Mouse (Mus musculus): Measurements from ENCODE around the gene Pop7.

The Pop7 gene

DNA sequence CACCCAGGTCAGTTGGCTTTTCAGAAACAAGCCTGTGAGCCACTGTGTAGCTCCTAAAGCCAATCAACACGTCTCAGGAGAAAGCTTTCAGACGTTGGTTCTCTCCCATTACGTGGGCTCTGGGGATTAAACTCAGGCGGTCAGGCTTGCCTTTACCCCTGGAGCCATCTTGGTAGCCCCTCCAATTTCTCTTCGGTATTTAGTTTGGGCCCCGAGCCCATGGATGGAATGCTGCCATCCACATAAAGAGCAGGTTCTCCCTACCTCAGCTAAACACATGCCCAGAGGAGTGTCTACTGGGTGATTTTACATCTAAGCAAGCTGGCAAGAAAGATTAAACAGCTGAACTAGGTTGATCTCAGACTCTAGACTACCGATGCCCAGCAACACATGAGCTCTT lies 2.1 kb downstream of the Pop7 start:
- DNase-seq (ENCODE audit: low spot score): no peak

DNA sequence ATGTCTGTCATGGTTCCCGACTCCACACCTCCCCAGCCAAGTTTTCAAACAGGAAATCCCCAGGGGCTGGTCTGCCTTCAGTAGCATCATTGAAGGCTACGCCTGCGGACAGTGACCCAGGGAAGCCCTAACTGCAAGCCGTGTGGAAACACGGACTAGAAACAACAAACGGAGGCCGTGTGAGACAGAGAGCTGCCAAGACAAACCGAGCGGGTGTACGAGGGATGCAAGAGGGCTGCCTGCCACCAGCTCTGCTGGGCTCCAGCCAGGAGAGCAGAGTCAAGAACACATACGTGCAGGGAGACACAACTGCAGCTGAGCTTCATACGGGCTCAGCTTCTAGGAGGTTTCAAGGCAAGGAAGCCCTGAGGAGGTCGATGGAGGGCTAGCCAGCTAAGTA lies 8.5 kb downstream of the Pop7 start:
- DNase-seq (ENCODE audit: low spot score): no peak

DNA sequence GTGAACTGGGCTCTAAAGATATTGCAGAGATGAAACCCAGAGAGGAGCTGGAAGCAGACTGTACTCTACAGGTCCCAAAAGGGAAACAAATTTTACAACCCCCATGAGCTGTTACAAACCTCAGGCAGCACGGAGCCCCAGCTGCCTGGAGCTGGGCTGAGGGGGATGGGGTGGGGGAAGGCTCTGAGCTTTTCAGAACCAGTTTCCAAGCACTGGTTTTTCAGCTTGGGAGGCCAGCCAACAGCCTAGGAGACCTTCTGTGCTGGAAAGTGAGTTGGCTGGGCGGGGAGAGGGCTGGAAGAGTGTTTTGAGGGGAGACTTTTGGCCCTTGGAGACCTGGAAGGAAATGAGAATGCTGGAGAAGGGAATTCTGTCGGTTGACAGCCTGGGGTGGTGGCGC lies 10.8 kb downstream of the Pop7 start:
- no peak for DNase-seq (ENCODE audit: low spot score)

DNA sequence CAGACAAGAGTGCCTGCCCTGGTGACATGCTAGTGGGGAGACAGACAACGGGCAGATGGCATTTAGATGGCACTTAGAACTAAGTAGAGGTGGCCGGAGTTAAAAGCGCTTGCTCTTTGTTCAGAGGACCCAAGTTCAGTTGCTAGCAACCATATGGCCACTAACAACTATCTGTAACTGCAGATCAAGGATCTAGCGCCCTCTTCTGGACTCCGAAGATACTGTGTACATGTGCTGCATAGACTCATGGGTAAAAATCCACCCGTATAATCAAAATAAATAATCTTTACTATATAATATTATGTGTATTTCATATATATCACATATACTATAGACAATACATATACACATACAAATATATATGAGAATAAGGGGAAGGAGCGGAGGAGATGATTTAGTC lies 14.7 kb downstream of the Pop7 start:
- peak; percentile 42 for DNase-seq (ENCODE audit: low spot score)

DNA sequence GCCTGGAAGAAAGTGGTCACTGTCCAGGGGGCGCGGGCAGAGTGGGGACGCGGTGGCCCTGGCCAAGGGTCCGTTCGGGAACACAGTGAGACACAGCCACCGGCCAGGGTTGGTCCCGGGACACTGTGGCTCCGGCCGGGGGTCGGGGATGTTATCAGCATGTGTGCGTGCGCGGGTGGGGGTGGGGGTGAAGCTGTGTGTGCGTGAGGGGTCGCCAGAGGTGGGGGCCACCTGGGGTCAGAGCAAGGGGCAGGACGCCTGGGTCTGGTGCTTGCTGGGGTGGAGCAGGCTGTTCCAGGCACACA lies 16.5 kb downstream of the Pop7 start:
- no peak for DNase-seq (ENCODE audit: low spot score)

DNA sequence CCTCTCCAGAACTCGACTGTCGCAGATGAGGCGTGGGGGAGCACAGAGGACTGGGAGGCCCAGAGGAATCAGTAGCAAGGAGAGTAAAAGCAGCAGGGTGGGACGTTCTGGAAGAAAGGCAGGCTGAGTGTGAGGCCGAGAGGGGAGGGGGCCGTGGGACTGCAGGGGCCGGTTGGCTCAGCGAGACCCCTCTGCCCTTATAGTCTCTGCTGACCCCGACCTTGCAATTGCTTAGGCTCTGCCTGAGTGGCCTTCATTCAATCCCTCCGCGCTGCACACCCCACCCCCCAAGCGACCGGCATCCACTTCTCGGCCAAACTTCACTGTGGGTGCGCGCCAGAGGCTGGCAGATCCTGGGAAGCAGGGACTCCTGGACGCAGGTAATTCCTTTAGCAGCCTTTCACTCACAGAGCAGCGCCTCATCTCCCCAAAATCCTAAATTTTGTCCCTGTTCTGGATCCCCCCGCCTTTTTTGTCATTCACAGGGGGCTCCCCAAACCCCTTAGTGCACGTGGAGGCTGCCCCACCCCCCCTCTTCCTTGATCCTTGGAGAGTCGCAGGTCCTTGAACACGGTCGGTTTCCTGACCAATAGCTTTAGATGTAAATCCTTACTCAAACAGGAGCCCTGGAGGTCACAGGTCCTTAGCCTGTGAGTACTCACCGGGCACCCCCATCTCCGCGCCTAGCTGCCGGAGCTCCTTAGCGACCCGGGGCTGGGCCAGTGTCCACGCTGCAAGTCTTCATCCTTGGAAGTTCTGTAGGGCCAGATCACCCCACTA lies 17.1 kb downstream of the Pop7 start:
- DNase-seq (ENCODE audit: low spot score): peak; percentile 53

DNA sequence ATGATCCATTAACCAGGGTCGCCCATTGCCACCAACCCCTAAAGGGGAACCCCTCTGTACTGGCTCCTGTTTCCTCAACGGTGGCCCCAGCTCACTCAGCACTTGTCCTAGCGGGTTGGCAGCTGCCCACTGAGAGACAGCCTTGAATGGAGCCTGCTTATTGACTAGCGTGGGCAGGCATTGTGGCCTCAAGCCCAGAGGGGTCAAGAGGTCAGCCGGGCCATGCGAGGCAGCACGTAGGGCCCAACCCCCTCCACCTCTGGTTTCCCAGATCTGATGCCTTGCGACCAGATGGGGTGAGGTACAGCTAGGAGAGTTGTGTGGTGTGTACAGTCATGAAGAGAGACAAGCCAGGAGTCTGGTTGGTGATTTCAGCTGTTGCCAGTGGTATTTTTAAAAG lies 20.4 kb downstream of the Pop7 start:
- DNase-seq (ENCODE audit: low spot score): peak; percentile 73

DNA sequence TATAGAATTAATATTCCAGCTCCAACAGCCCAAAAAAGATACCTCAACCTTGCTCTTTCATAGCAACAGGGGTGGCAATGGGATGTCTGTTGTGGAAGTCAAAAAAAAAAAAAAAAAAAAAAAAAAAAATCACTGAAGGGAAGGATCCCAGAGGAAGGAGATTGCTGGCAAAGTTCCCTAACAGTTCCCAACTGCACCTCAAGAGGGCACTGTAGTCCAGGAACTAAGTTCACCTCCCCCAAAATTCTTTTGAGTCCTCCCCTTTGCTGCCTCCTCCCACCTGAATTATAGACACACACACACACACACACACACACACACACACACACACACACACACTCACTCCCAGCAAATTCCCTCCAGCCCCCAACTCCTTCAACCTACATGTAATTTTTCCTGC lies 21.2 kb downstream of the Pop7 start:
- DNase-seq (ENCODE audit: low spot score): peak; percentile 95

DNA sequence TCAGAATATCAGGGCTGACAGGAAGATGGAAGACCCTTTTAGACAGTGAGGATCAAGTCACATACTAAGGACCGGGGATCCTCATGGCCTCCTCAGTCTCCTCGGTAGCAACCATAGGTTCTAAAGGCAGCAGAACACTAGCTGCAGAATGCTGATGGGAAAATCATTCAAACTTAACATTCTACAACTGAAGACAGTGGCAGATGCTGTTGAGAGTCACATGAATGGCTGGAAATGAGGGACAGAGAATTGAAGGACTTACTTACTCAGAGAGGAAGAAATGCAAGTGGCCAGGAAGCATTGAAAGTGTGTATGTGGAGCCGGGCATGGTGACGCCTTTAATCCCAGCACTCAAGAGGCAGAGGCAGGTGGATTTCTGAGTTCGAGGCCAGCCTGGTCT lies 25.4 kb downstream of the Pop7 start, which contains the start of gene Zan:
TSS of gene Zan (minus strand) at position 101 of the 400 bp plus-strand sequence.
- no peak for DNase-seq (ENCODE audit: low spot score)

DNA sequence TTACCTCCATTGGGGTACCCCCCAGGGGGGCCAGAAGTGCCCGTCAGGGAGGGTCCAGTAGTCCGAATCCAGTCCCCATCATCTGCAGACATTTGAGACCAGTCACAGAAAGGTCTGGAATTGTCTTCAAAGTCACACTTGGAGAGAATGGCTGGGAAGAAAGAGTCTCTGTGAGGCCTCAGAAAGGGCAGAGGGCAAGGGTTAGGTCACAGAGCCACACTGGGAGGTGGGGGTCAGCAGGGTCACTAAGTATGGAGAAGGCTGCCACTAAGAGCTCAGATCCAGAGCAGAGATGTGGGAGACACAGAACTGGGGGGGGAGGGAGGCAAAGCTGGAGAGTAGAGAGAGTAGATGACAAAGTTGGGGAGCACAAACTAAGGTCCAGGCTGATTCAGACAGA lies 28.0 kb downstream of the Pop7 start:
- DNase-seq (ENCODE audit: low spot score): peak; percentile 28

DNA sequence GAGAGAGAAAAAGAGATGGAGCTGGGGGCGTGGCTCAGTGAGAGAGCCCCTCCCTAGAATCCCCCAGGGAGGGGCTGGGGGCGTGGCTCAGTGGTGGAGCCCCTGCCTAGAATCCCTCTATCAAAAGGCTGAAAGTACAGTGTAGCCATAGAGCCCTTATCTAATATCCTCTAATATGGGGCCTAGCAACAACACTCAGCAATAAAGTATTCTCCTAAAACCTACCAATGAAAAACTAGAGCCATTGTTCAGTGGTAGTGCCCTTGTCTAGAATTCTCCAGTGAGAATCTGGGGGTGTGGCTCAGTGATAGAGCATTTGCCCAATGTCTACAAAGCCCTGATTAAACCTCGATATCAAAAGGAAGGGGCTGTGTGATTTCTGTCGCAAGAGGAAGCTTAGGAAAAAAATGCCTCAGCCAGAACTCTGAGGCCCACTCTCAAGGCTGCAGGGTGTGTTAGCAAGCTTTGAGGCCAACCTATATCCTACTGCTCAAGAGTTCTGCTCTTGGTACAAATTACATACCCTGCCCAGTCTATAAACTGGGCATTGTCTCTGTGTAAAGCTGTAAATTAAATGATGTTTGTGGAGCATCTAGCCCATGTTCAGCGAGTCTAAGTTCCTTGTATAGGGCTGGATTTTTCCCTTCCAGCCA lies 29.9 kb downstream of the Pop7 start:
- DNase-seq (ENCODE audit: low spot score): no peak

DNA sequence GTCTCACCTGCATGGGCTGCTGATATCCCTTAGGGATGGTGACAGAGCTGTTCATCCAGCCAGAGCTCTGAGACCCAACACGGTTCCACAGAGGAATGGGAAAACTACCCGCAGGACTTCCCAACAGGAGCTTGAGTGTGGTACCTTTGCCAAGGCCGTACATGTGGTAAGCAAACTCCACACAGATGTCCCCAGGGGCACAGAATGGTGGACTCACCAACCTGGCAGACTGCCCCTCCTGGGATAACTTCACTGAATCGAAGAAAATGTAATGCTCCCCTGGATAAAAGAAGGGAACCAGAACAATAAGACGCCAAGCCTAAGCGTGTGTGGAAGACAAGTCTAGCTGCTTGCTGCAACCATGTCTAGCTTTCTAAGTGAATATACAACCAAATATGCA lies 35.4 kb downstream of the Pop7 start:
- DNase-seq (ENCODE audit: low spot score): no peak

DNA sequence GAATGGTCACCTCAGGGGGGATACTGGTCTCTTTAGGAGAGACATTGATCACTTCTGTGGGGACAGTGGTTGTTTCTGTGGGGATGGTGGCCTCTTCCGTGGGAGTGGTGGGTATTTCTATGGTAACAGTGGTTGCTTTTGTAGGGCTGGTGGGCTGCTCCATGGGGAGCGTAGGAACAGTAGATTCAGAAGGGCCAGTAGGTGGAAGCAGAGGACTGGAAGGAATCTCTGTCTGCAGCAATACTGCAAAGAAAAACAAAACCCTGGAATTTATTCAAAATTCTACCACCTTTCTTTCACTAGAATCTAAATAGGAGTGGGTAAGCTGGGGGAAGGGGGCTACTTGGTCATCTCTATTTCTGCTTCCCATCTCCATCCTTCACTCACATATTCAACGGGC lies 37.3 kb downstream of the Pop7 start:
- DNase-seq (ENCODE audit: low spot score): no peak

DNA sequence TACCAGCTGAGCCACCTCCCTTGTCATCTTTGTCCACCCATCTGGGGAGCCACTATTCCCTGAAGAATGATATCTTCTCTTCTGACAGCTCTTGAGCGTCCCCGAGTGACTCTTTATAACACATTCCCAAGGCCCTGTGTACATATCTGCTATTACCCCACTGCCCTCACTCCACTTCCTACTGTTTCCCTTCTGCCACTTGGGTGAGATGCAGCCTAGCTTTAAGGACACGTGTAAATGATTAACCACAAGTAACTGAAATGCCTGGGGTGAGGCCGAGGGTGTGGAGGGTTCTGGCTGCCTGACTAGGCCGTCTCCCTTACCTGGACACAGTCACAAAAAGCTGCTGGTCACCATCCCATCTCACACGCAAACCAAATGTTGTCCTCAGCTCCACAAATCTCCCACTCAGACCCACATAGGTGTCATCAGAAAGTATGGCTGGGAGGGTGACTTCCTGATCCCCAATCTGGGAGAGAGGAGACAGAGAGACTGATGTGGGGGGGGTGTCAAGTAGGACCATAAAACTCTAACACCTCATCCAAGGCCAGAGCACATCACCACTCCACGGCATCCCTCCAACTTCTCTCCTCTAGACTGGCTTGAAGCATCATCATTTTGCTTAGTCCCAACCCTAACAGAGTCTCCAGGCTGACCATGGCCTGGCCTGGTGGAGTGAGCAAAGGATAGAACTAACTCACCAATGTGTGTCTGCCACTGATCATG lies 46.3 kb downstream of the Pop7 start:
- DNase-seq (ENCODE audit: low spot score): no peak

DNA sequence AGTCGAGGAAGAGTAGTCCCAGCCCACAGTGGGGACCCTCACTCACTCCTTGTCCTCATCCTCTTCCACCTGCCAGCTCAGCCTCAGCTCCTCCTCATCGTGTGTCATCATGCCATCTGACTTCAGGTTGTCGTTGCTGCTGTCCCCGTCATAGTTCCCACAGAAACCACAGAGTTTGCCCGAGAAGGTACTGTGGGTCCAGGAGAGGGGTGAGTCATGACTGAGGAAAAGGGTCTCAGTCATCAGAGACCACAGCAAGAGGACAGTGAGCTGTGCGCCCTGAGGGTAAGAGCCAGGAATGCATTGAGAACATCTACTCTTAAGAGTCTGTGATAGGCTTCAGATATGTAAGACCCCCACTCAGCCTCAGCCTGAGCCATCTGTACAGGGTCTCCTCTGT lies 47.1 kb downstream of the Pop7 start:
- DNase-seq (ENCODE audit: low spot score): no peak

Data from embryo, embryonic 10.5 days (tissue).